Mouse (Mus musculus) liver, adult 2 months (tissue): ENCODE data around the gene Cox19.

Source experiments
- CTCF ChIP-seq: fragments of 200-500 bp; IDR thresholded peaks from 2 replicates; pipeline ENCODE4 v1.5.1; 2011; ENCODE audit warnings: low read depth, low read length, control low read depth
- POLR2A ChIP-seq: fragments of 200-500 bp; IDR thresholded peaks from 2 replicates; pipeline ENCODE4 v1.6.1; 2011; ENCODE audit warnings: low read length, control low read depth; ENCODE audit not compliant: insufficient read depth; ENCODE audit errors: extremely low read depth

DNA sequence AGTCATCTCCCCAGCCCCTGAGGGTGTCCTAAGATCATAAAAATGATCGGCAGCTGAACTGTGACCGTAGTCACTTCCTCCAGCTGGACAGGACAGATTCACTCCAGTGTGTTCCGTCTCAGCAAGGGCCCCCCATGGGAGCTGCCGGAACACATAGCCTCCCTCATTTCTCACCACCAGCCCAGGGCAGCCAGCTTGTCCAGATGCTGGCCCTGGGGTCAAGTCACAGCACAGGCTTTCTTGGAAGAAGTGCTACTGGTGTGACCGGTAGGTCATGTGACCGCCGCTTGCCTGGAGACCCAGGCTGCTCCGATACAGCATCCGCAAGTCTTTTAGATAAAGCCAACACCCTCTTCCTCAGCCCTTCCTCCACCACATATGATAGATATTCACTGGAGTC lies 37.7 kb downstream of the Cox19 start:
- no peak for TF ChIP-seq POLR2A
- TF ChIP-seq CTCF: no peak
